Mouse (Mus musculus): ENCODE results near the gene Prkg1. TPM values are rescaled to one million over a fixed set of nuclear protein-coding genes. Genes with fewer than 3 reads are reported as not detected.
"Not testable (repeated sequence)": the region's sequence is repeated elsewhere in the genome, so short reads cannot be mapped to it uniquely, and the experiment has no call there.

The Prkg1 gene
- total RNA-seq, 2 experiments from 2014 or later = not detected

DNA sequence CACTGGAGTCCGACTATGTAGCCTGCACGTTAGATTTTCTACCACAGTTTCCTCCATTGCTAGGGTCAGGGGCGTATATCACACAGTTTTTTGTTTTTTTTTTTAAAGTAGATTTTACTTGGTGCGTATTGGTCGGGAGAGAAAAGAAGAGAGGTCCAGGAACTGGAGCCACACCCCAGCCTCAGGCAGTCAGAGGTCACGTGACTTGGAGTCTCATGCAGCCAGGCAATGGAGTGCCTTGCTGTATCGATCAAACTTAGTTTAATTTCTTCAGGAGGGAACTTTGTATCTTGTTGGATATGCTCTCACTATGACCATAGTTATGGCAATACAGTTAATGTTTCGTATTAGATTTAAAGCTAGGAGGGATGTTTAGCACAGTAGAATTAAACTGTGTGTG is 1212.6 kb downstream of the Prkg1 start:
- no peak for ATAC-seq (replicated peaks; ENCODE audit: low FRiP score, poor library complexity, severe bottlenecking)

DNA sequence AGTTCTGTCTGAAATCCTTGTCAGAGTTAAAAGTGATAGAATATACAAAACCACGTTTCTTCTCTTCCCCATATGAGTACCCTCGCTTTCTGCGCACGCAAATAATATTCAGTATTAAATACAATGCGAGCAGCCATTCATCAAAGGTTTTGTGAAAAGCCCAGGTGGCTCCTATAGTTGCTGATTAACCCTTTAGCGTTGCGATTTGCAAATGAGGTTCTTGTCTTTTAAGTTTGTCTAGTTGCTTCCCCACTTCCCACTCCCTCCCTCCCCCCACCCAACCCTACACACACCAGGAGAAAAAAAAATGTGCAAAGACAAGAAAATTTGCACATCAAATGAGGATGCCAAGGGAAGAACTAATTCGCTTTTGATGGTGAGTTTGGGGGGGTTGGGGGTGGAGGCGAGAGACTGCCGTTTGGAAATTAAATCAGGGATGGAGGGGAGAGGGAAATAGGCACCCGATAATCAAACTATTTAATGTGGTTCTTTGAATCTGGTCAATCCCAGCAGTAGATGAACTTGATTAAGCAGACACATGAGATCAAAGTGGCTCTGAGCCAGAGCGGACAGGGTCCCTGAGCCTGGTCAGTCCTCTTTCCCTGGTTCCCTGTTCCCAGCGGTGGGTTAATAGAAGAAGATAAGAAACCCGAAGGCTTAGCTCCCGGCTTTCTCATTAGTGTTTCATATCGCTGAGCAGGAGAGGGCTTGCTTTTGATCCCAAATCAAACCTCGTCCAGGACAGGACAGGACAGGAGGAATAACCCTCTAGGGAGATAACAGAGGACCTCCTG is 1214.8 kb downstream of the Prkg1 start:
- no peak for ATAC-seq (replicated peaks; ENCODE audit: low FRiP score, poor library complexity, severe bottlenecking)

DNA sequence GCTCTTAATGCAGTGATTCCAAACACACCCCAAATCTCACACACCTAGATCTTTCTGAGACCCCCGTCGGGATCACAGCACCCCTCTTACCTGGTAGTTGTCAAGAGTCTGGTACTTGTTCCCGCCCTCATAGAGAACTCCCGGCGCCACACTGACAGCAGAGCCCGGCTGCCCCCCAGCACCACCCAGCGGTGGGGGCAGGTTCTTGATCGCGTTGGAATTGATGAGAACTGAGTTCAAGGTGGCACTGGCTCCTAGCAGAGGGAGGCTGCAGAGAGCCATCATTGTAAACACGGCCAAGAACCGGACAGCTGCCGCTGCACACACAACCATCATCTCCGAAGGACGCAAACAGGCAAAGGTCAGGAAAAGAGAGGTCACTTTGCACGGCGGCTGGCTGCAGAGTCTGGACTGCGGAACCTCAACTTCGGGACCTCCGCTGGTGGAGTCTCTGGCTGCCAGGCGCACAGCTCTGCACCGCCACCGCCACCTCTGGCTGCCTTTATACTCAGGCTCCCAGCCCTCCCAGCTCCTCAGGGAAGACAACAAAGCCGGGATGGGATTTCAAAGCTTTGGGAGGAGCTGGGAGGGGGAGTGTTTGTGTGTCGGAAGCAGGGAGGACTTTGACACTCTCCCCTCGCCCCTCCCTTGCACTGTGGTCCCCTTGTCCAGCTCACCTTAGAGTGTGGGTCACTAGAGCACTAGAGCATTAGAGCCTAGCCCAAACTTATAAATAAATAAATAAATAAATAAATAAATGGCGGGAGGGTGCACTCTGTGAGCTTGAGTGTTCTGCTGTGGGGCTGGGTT is 1215.6 kb downstream of the Prkg1 start, which contains the start of gene Dkk1:
Gene Dkk1, minus strand, starts transcription at position 622 of the 810 bp plus-strand sequence.
- no peak for ATAC-seq (replicated peaks; ENCODE audit: low FRiP score, poor library complexity, severe bottlenecking)

DNA sequence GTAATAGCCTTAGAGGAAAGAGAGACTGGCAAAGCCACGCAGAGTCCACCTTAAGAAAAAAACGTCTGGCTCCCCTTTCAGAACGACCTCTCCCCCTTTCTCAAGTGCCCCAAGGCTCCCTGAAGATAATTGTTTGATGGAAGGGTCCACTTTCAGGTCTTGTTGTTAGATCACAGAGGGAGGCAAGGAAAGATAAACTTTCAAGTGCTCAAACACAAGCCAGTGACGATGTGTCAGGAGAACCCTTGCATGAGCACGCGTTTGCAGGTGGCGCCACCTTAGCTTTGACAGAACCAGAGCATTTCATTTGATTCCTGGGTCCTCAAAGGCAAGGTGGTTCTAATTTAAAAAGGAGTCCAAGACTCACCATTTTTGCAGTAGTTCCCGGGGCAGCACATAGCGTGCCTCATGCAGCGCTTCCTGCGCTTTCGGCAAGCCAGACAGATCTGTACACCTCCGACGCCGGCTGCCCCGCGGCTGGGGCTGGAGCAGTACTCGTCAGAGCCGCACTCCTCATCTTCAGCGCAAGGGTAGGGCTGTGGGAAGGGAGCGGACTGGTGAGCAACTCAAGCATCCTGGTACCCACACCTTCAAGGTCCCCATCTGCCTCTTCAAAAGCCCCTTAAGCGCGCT is 1216.3 kb downstream of the Prkg1 start:
- ATAC-seq (replicated peaks; ENCODE audit: low FRiP score, poor library complexity, severe bottlenecking) = no peak

DNA sequence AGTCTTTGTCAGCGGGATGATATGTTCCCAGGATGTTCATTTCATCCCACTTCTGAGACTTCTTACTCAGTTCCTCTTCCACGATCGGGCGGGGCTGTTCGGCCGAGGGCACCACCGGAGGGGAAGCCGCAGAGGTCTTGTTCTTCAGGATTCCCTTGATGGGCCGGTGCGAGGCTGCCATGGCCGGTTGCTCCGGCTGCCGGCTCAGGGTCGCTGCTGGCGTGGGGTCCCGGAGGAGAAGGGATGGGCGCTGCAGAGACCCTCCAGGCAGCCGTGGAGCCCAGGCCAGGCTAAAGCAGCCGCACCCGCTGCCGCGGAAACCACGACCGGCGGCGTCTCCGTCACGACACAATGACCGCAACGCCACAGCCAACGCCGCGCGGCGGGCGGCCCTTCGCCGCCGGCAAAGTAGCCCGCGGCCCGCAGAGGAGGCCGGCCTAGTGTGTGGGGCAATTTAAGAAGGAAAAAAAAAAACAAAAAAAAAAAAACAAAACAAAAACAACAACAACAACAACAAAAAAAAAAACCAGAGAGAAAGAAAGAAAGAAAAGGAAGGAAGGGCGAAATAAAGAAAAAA is 1225.4 kb downstream of the Prkg1 start:
- not testable (repeated sequence) for ATAC-seq (replicated peaks; ENCODE audit: low FRiP score, poor library complexity, severe bottlenecking)

DNA sequence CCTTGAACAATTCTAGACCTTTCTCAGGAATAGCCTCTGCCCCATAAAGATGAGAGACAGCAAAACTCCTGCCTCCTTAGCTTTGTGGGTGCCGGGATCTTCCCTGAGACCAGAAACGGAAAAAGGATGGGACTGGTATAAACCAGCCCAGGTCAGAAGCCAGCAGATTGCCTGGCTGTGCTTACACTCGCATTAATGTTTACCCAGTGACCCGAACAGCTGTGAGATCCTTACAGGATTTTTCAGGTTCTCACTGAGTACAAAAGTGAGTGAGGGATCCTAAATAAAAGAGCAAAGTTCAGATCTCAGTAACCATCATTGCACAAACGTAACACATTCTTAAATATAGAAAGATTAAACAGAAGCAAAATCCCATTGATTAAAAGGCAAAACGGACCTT is 1248.1 kb downstream of the Prkg1 start:
- ATAC-seq (replicated peaks; ENCODE audit: low FRiP score, poor library complexity, severe bottlenecking) = no peak

Other genes starting within 250 kb of the Prkg1 start
- not detected in 2 replicates for gene A1cf, start 103.7 kb upstream of the Prkg1 start, total RNA-seq (2015; ENCODE audit: low replicate concordance)
- not detected in 2 replicates for gene A1cf, start 103.7 kb upstream of the Prkg1 start, total RNA-seq (2017; ENCODE audit: low replicate concordance)